Comparison of ENCODE assay signal across 8 mouse cellular contexts in the genomic region with DNA sequence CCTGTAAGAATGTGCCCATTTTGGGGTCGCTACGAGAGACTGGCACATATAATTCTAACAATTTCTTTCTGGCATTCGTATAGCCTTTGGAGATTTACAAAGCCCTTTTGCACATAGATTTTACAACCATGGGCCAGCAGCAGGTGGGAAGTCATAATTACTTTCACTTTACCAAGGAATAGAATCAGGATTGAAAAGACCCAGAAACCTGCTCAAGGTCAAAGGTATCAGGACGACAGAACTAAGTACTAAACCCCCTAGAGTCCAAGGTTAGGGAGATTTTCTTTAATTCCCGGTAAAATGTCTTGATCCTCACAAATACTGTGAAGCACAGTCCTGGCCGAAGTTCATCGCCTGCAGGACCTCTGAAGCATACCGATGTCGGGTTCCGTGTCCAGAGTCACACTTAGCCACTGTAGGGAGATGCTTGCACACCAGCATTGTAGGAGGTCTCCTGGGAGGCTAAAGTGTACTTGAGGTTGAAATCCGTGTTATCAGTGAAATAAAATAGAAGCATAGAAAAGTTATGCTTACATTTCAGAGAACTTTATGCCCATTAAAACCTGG. TPM values are rescaled to one million over a fixed set of nuclear protein-coding genes. Genes with fewer than 3 reads are reported as not detected.
DNase-seq lines count a peak whose midpoint lies in the region; ATAC-seq and TF ChIP-seq lines count a peak whose summit lies in the region.

No protein-coding gene starts in this region.

- no peaks in the 10 kb centered on the region for H3K9me3 ChIP-seq in CH12.LX (replicated peaks; ENCODE audit: low read length)
- H3K9me3 ChIP-seq in limb, embryonic 10.5 days (replicated peaks), result no peaks in the 10 kb centered on the region
- H3K9me3 ChIP-seq in neural tube, embryonic 13.5 days, result no peaks in the 10 kb centered on the region

- H3K79me2 ChIP-seq in CH12.LX (replicated peaks; ENCODE audit: control insufficient read depth, extremely low read depth, insufficient read depth, poor library complexity, severe bottlenecking), result no peaks in the 10 kb centered on the region

- TF ChIP-seq POLR2A in CH12.LX (IDR thresholded peaks at IDR 0.05; ENCODE audit: low read depth, low read length), result no peak

- H3K4me1 ChIP-seq in CH12.LX (ENCODE audit: control insufficient read depth in 1 of 2, insufficient read depth in 2 of 2), result peaks cover 9 to 27% of the 10 kb centered on the region in 2 experiments; a peak in 3 of 4 replicates
- peaks cover 24% of the 10 kb centered on the region for H3K4me1 ChIP-seq in limb, embryonic 10.5 days
- peaks cover 20% of the 10 kb centered on the region for H3K4me1 ChIP-seq in neural tube, embryonic 13.5 days (replicated peaks)

- WGBS in limb, embryonic 10.5 days, result 44% methylated on average over 11 of the region's 11 CpGs
- 34% methylated on average over 11 of the region's 11 CpGs for WGBS in neural tube, embryonic 13.5 days

- ATAC-seq in activated CD4-positive, CD25-positive, alpha-beta regulatory T cell, adult 4 months, result peak; percentile 26
- ATAC-seq in hematopoietic stem cell, adult 5-6 weeks (replicated peaks in 1 of 2; ENCODE audit: insufficient read depth in 1 of 2, low FRiP score in 2 of 2, low TSS enrichment in 1 of 2, low read depth in 1 of 2, poor library complexity in 2 of 2, severe bottlenecking in 2 of 2), result peak; percentile 4 to 67; a peak in 2 of 4 replicates
- no peak for ATAC-seq in neural tube, embryonic 13.5 days (ENCODE audit: low read depth)

- dilution Hi-C loops in CH12.LX (cut with MboI; ENCODE audit: extremely low pct_ligation_motif_present, extremely low pct_unique_long_range_greater_than_20kb, low sequenced_read_pairs), result no loop called here

- peak overlapping the region; percentile 52 to 54 (median 53) for H3K4me3 ChIP-seq in CH12.LX (replicated peaks in 1 of 3; ENCODE audit: low read depth in 2 of 3, low read length in 2 of 3, poor library complexity in 1 of 3)
- peak overlapping the region; percentile 57 for H3K4me3 ChIP-seq in limb, embryonic 10.5 days
- H3K4me3 ChIP-seq in neural tube, embryonic 13.5 days, result peak overlapping the region; percentile 40

- no peak for TF ChIP-seq RAD21 in CH12.LX (IDR thresholded peaks at IDR 0.05; ENCODE audit: low read depth, low read length)

- no peak overlapping the region for H3K27ac ChIP-seq in CH12.LX (ENCODE audit: insufficient read depth, low read depth)
- H3K27ac ChIP-seq in limb, embryonic 10.5 days, result peak overlapping the region; percentile 74; the same call in 1 of the 2 replicates
- H3K27ac ChIP-seq in neural tube, embryonic 13.5 days (replicated peaks), result peak overlapping the region; percentile 76

- peak overlapping the region; percentile 97 for H3K4me2 ChIP-seq in CH12.LX (ENCODE audit: insufficient read depth, low read depth, poor library complexity, severe bottlenecking)
- H3K4me2 ChIP-seq in neural tube, embryonic 13.5 days, result peak overlapping the region; percentile 64

- TF ChIP-seq EP300 in CH12.LX (IDR thresholded peaks at IDR 0.05; ENCODE audit: low read length), result no peak

- no peaks in the 10 kb centered on the region for H3K36me3 ChIP-seq in CH12.LX (replicated peaks in 1 of 2; ENCODE audit: control insufficient read depth in 1 of 2, insufficient read depth in 1 of 2, low read length in 1 of 2)
- no peaks in the 10 kb centered on the region for H3K36me3 ChIP-seq in limb, embryonic 10.5 days
- no peaks in the 10 kb centered on the region for H3K36me3 ChIP-seq in neural tube, embryonic 13.5 days

- no peak for TF ChIP-seq CTCF in CH12.LX (conservative IDR thresholded peaks at IDR 0.05 in 1 of 2, IDR thresholded peaks at IDR 0.05 in 1 of 2; ENCODE audit: low read depth in 2 of 2, low read length in 2 of 2)

- H3K27me3 ChIP-seq in CH12.LX (replicated peaks), result peaks cover 62% of the 10 kb centered on the region
- no peaks in the 10 kb centered on the region for H3K27me3 ChIP-seq in limb, embryonic 10.5 days (ENCODE audit: low read depth, poor library complexity, severe bottlenecking)
- H3K27me3 ChIP-seq in neural tube, embryonic 13.5 days, result no peaks in the 10 kb centered on the region

- peak; percentile 19 for DNase-seq in CH12.LX (ENCODE audit: extremely low read depth)
- DNase-seq in limb, embryonic 10.5 days (ENCODE audit: low spot score), result no peak
- no peak for DNase-seq in layer of hippocampus, adult 8-10 months (ENCODE audit: low spot score in 2 of 2)
- DNase-seq in adrenal gland, postnatal 4 days (ENCODE audit: low spot score in 2 of 2), result no peak
- no peak for DNase-seq in gastrocnemius, adult 18-20 months (ENCODE audit: low spot score)

- H3K9ac ChIP-seq in CH12.LX (ENCODE audit: insufficient read depth, low read depth), result peak overlapping the region; percentile 73
- H3K9ac ChIP-seq in neural tube, embryonic 13.5 days, result peak overlapping the region; percentile 50

- in situ Hi-C loops in CH12.LX (cut with MboI; ENCODE audit: low pct_ligation_motif_present, low pct_unique_long_range_greater_than_20kb, low sequenced_read_pairs), result no loop called here

TF ChIP-seq in CH12.LX, 34 proteins besides CTCF, POLR2A, EP300 and RAD21:
- TF ChIP-seq ELF1 (IDR thresholded peaks at IDR 0.05; ENCODE audit: low read depth, low read length) (no peak), MAZ (IDR thresholded peaks at IDR 0.05; ENCODE audit: low read depth, low read length) (no peak), ZKSCAN1 (IDR thresholded peaks at IDR 0.05; ENCODE audit: borderline replicate concordance, low read depth, low read length) (no peak), ZMIZ1 (IDR thresholded peaks at IDR 0.05; ENCODE audit: low read depth, low read length) (no peak), SIN3A (IDR thresholded peaks at IDR 0.05; ENCODE audit: low read length) (no peak), JUND (conservative IDR thresholded peaks at IDR 0.05; ENCODE audit: low read depth, low read length) (no peak), PAX5 (IDR thresholded peaks at IDR 0.05; ENCODE audit: low read length) (no peak), JUN (IDR thresholded peaks at IDR 0.05; ENCODE audit: insufficient read depth, low read depth, low read length) (no peak), GABPA (IDR thresholded peaks at IDR 0.05; ENCODE audit: insufficient replicate concordance, low read depth, low read length) (no peak), RCOR1 (conservative IDR thresholded peaks at IDR 0.05; ENCODE audit: low read depth, low read length) (no peak)

RNA-seq across cellular contexts. Expression of gene Tmem238l, which starts 28.8 kb away (rescaled TPM):
- total RNA-seq in CH12.LX (2012; rRNA removed) (not detected in 2 replicates), CH12.LX (2014; rRNA removed) (not detected in 2 replicates)
- not detected in 2 replicates for polyA plus RNA-seq in CH12.LX (2012; ENCODE audit: insufficient read length, low read depth)
- polyA plus RNA-seq in activated CD4-positive, CD25-positive, alpha-beta regulatory T cell, adult 4 months (2017; shearing (Covaris generic)), result not detected
- total RNA-seq in hematopoietic stem cell, adult 5-6 weeks (2017), result not detected in 2 replicates
- polyA plus RNA-seq in limb, embryonic 10.5 days (2016; fragmentation: Nextera tagmentation; extraction: Ambion mirVana), result not detected in 2 replicates
- not detected in 2 replicates for polyA plus RNA-seq in neural tube, embryonic 13.5 days (2015; fragmentation: Nextera tagmentation; extraction: Ambion mirVana)
- total RNA-seq in layer of hippocampus, adult 8-10 months (2022), result not detected
- not detected for total RNA-seq in adrenal gland, postnatal 4 days (2021)
- total RNA-seq in gastrocnemius, adult 18-20 months (2021), result not detected

RNA-seq across cellular contexts. Expression of gene Tmem220, which starts 39.7 kb away (rescaled TPM):
- total RNA-seq in CH12.LX (2012; rRNA removed), result 0.08 and 0.30 TPM in 2 replicates
- total RNA-seq in CH12.LX (2014; rRNA removed), result 0.34 and 0.36 TPM in 2 replicates
- polyA plus RNA-seq in CH12.LX (2012; ENCODE audit: insufficient read length, low read depth), result 1.5 and 1.6 TPM in 2 replicates
- 1 to 10 TPM in 1 of 2 experiments, under 1 TPM in 1; 0.63 to 1.0 TPM for polyA plus RNA-seq in activated CD4-positive, CD25-positive, alpha-beta regulatory T cell, adult 4 months (2017; shearing (Covaris generic))
- total RNA-seq in hematopoietic stem cell, adult 5-6 weeks (2017), result 2.0 and 5.8 TPM in 2 replicates
- 1.1 and 2.0 TPM in 2 replicates for polyA plus RNA-seq in limb, embryonic 10.5 days (2016; fragmentation: Nextera tagmentation; extraction: Ambion mirVana)
- polyA plus RNA-seq in neural tube, embryonic 13.5 days (2015; fragmentation: Nextera tagmentation; extraction: Ambion mirVana), result 0.87 and 0.98 TPM in 2 replicates
- 1 to 10 TPM in 2 of 4 experiments, under 1 TPM in 2; 0.45 to 1.4 (median 0.96) TPM for total RNA-seq in layer of hippocampus, adult 8-10 months (2022)
- total RNA-seq in adrenal gland, postnatal 4 days (2021), result 1 to 10 TPM; 5.9 to 6.2 TPM
- total RNA-seq in gastrocnemius, adult 18-20 months (2021), result 1 to 10 TPM in 1 of 2 experiments, under 1 TPM in 1; 0.83 to 1.0 TPM
